Mouse (Mus musculus) MEL (cell line): ENCODE measurements at regions not wholly inside any gene's neighbourhood (a gene's known extent, or its start where the extent isn't known, plus 50 kb on each side); places are given as distances from the start of the nearest gene placed in this dataset.

Experiments used
- DNase-seq: peaks from one replicate; pipeline ENCODE4 v3.0.0; 2011; ENCODE audit warnings: low read depth, low spot score
- H3K27ac ChIP-seq: 2 replicates; pipeline ENCODE4 v1.5.1; 2012; ENCODE audit warnings: low read depth, mild to moderate bottlenecking, control low read depth, low read length, moderate library complexity; ENCODE audit not compliant: control insufficient read depth
- H3K27me3 ChIP-seq, 2 experiments: fragments of 150-350 bp in 1 of 2; sonication (generic) in 1 of 2; 2 replicates each; pipeline ENCODE4 v1.6.1; 2012; ENCODE audit warnings: low read length in 2 of 2, mild to moderate bottlenecking in 2 of 2, improper control_type of control experiment in 1 of 2, moderate library complexity in 1 of 2; ENCODE audit not compliant: insufficient read depth in 2 of 2, control insufficient read depth in 1 of 2
- H3K36me3 ChIP-seq, 2 experiments: 2 replicates each; pipeline ENCODE4 v1.6.1; 2012 to 2014; ENCODE audit warnings: low read length in 2 of 2, improper control_type of control experiment in 1 of 2, inconsistent platforms in 1 of 2, mild to moderate bottlenecking in 1 of 2; ENCODE audit not compliant: insufficient read depth in 2 of 2, control insufficient read depth in 1 of 2
- H3K4me1 ChIP-seq, 2 experiments: fragments of 150-350 bp in 1 of 2; sonication (generic) in 1 of 2; 2 replicates each; pipeline ENCODE4 v1.6.1; 2012; ENCODE audit warnings: low read length in 2 of 2, improper control_type of control experiment in 1 of 2, mild to moderate bottlenecking in 1 of 2; ENCODE audit not compliant: insufficient read depth in 2 of 2, control insufficient read depth in 1 of 2
- H3K4me3 ChIP-seq, 2 experiments: fragments of 150-350 bp in 1 of 2; sonication (generic) in 1 of 2; 2 replicates each; pipeline ENCODE4 v1.5.1; 2012; ENCODE audit warnings: low read depth in 2 of 2, low read length in 2 of 2, mild to moderate bottlenecking in 2 of 2, moderate library complexity in 2 of 2, control low read depth in 1 of 2, improper control_type of control experiment in 1 of 2; ENCODE audit not compliant: control insufficient read depth in 1 of 2, insufficient read depth in 1 of 2
- H3K79me2 ChIP-seq: 2 replicates; pipeline ENCODE4 v1.6.1; 2012; ENCODE audit warnings: mild to moderate bottlenecking, low read length, moderate library complexity; ENCODE audit not compliant: control insufficient read depth, poor library complexity, insufficient read depth
- H3K9ac ChIP-seq: 2 replicates; pipeline ENCODE4 v1.6.1; 2012; ENCODE audit warnings: low read depth, mild to moderate bottlenecking, control low read depth, low read length, moderate library complexity; ENCODE audit not compliant: control insufficient read depth, poor library complexity, severe bottlenecking
- H3K9me3 ChIP-seq: fragments of 150-350 bp; sonication (generic); replicated peaks from 2 replicates; pipeline ENCODE4 v1.6.1; 2012; ENCODE audit warnings: mild to moderate bottlenecking, low read length, improper control_type of control experiment, moderate library complexity; ENCODE audit not compliant: insufficient read depth
- BHLHE40 ChIP-seq: IDR thresholded peaks from 2 replicates; pipeline ENCODE4 v1.6.1; 2012; ENCODE audit warnings: low read depth, mild to moderate bottlenecking, inconsistent platforms, low read length, improper control_type of control experiment, borderline replicate concordance
- CHD1 ChIP-seq: IDR thresholded peaks from 2 replicates; pipeline ENCODE4 v1.6.1; 2012; ENCODE audit warnings: low read depth, mild to moderate bottlenecking, inconsistent platforms, low read length, improper control_type of control experiment
- ELF1 ChIP-seq: IDR thresholded peaks from 2 replicates; pipeline ENCODE4 v1.6.1; 2014; ENCODE audit warnings: low read depth, mild to moderate bottlenecking, inconsistent platforms, low read length, improper control_type of control experiment, moderate library complexity
- HCFC1 ChIP-seq: IDR thresholded peaks from 2 replicates; pipeline ENCODE4 v1.6.1; 2012; ENCODE audit warnings: low read depth, mild to moderate bottlenecking, inconsistent platforms, low read length, improper control_type of control experiment, moderate library complexity
- JUND ChIP-seq: IDR thresholded peaks from 2 replicates; pipeline ENCODE4 v1.6.1; 2011; ENCODE audit warnings: low read depth, mild to moderate bottlenecking, improper control_type of control experiment, low read length
- MAFK ChIP-seq: IDR thresholded peaks from 2 replicates; pipeline ENCODE4 v1.6.1; 2011; ENCODE audit warnings: low read depth, mild to moderate bottlenecking, low read length, improper control_type of control experiment, borderline replicate concordance
- MAZ ChIP-seq: IDR thresholded peaks from 2 replicates; pipeline ENCODE4 v1.6.1; 2012; ENCODE audit warnings: low read depth, mild to moderate bottlenecking, inconsistent platforms, low read length, improper control_type of control experiment
- MYC ChIP-seq: IDR thresholded peaks from 2 replicates; pipeline ENCODE4 v1.6.1; 2011; ENCODE audit warnings: low read depth, mild to moderate bottlenecking, low read length, improper control_type of control experiment, moderate library complexity
- POLR2A ChIP-seq, 2 experiments: IDR thresholded peaks; 2 replicates each; pipeline ENCODE4 v1.6.1; 2011 to 2012; ENCODE audit warnings: low read length in 2 of 2, mild to moderate bottlenecking in 2 of 2, control low read depth in 1 of 2, improper control_type of control experiment in 1 of 2, low read depth in 1 of 2, moderate library complexity in 1 of 2; ENCODE audit not compliant: control insufficient read depth in 1 of 2, insufficient read depth in 1 of 2, poor library complexity in 1 of 2
- POLR2AphosphoS5 ChIP-seq: IDR thresholded peaks from 2 replicates; pipeline ENCODE4 v1.6.1; 2012; ENCODE audit warnings: low read depth, borderline replicate concordance, mild to moderate bottlenecking, inconsistent platforms, low read length, moderate library complexity, mixed read lengths
- RAD21 ChIP-seq: IDR thresholded peaks from 2 replicates; pipeline ENCODE4 v1.6.1; 2011; ENCODE audit warnings: mild to moderate bottlenecking, low read depth, low read length, improper control_type of control experiment
- SIN3A ChIP-seq: IDR thresholded peaks from 2 replicates; pipeline ENCODE4 v1.6.1; 2012; ENCODE audit warnings: low read length, improper control_type of control experiment, inconsistent platforms
- SMC3 ChIP-seq: IDR thresholded peaks from 2 replicates; pipeline ENCODE4 v1.6.1; 2011; ENCODE audit warnings: low read depth, low read length, improper control_type of control experiment
- TCF12 ChIP-seq: IDR thresholded peaks from 2 replicates; pipeline ENCODE4 v1.6.1; 2014; ENCODE audit warnings: low read depth, mild to moderate bottlenecking, inconsistent platforms, low read length, improper control_type of control experiment, moderate library complexity
- UBTF ChIP-seq: IDR thresholded peaks from 2 replicates; pipeline ENCODE4 v1.6.1; 2012; ENCODE audit warnings: low read depth, mild to moderate bottlenecking, inconsistent platforms, low read length, improper control_type of control experiment, moderate library complexity, borderline replicate concordance; ENCODE audit not compliant: insufficient read depth
- USF1 ChIP-seq: IDR thresholded peaks from 2 replicates; pipeline ENCODE4 v1.6.1; 2014; ENCODE audit warnings: low read depth, mild to moderate bottlenecking, inconsistent platforms, low read length, improper control_type of control experiment, moderate library complexity
- ZKSCAN1 ChIP-seq: IDR thresholded peaks from 2 replicates; pipeline ENCODE4 v1.6.1; 2012; ENCODE audit warnings: low read depth, mild to moderate bottlenecking, inconsistent platforms, low read length, improper control_type of control experiment, moderate library complexity
- ZNF384 ChIP-seq: IDR thresholded peaks from 2 replicates; pipeline ENCODE4 v1.6.1; 2012; ENCODE audit warnings: low read depth, mild to moderate bottlenecking, inconsistent platforms, low read length, improper control_type of control experiment

- Histone ChIP-seq H3K9me3 (no peaks in the 10 kb centered on the region), H3K9ac (no peak overlapping the region), H3K36me3 (no peaks in the 10 kb centered on the region), H3K4me1 (no peaks in the 10 kb centered on the region), H3K4me3 (no peak overlapping the region), H3K79me2 (no peaks in the 10 kb centered on the region), H3K27me3 (no peaks in the 10 kb centered on the region), H3K27ac (no peak overlapping the region)
- peak; percentile 24 for DNase-seq
- TF ChIP-seq SMC3 (no peak), TCF12 (no peak), POLR2AphosphoS5 (peak; percentile 16; the same call in 1 of the 2 replicates)
Measured at GRCm38 (mm10) chr16:3231566-3231965, 359.3 kb upstream of the Olfr161 start.

- H3K4me3 ChIP-seq = no peak overlapping the region
Measured at GRCm38 (mm10) chr16:3232610-3233009, 358.2 kb upstream of the Olfr161 start.

GRCm38 (mm10) chr16:3234063-3234462 is 356.8 kb upstream of the Olfr161 start:
- H3K4me1 ChIP-seq = no peaks in the 10 kb centered on the region
- no peak for TF ChIP-seq JUND
- TF ChIP-seq CHD1 = no peak
- TF ChIP-seq SIN3A = no peak
- no peak for TF ChIP-seq ELF1
- no peak for TF ChIP-seq TCF12
- no peak for TF ChIP-seq POLR2A (IDR thresholded peaks at IDR 0.05; ENCODE audit: control insufficient read depth in 1 of 2, insufficient read depth in 1 of 2, low read depth in 1 of 2, low read length in 2 of 2, poor library complexity in 1 of 2)
- no peak for TF ChIP-seq HCFC1
- TF ChIP-seq ZNF384 = no peak
- TF ChIP-seq ZKSCAN1 = no peak
- TF ChIP-seq RAD21 = no peak

More at GRCm38 (mm10) chr16:3232610-3233009, 358.2 kb upstream of the Olfr161 start:
- H3K9ac ChIP-seq = no peak overlapping the region
- H3K4me1 ChIP-seq = no peaks in the 10 kb centered on the region
- no peak overlapping the region for H3K27ac ChIP-seq
- H3K36me3 ChIP-seq = no peaks in the 10 kb centered on the region
- H3K9me3 ChIP-seq = no peaks in the 10 kb centered on the region
- H3K79me2 ChIP-seq = no peaks in the 10 kb centered on the region
- DNase-seq = no peak
- TF ChIP-seq SMC3 (no peak), USF1 (no peak), BHLHE40 (no peak), UBTF (no peak), MYC (no peak), POLR2AphosphoS5 (no peak), MAFK (no peak), MAZ (no peak)
- no peaks in the 10 kb centered on the region for H3K27me3 ChIP-seq

More at GRCm38 (mm10) chr16:3234063-3234462, 356.8 kb upstream of the Olfr161 start:
- no peaks in the 10 kb centered on the region for H3K9me3 ChIP-seq
- no peak overlapping the region for H3K27ac ChIP-seq
- no peak for DNase-seq
- H3K27me3 ChIP-seq = no peaks in the 10 kb centered on the region
- no peaks in the 10 kb centered on the region for H3K36me3 ChIP-seq
- H3K9ac ChIP-seq = no peak overlapping the region
- H3K79me2 ChIP-seq = no peaks in the 10 kb centered on the region
- H3K4me3 ChIP-seq = no peak overlapping the region
